Comparison of ENCODE assay signal across 10 mouse cellular contexts in the genomic region with DNA sequence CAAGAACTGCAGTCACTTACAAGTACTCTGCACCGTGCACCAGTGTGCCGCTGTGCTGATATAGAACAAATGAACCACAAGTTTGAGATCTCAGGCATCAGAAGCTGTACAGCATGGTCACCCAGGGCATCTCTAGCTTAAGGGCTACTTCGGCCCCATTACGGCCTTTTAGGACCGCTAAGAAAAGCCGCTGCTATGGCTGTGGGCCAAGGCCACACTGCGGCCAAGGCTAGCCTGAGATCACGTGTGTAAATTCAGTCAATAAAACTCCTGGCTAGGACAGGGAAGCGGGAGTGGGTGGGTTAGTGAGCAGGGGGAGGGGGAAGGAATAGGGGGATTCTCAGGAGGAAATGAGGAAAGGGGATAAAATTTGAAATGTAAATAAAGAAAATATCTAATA. TPM values are rescaled to one million over a fixed set of nuclear protein-coding genes. Genes with fewer than 3 reads are reported as not detected.
A peak's percentile ranks its signal among the peaks of the same experiment; 100 is the strongest.
DNase-seq lines count a peak whose midpoint lies in the region; ATAC-seq and TF ChIP-seq lines count a peak whose summit lies in the region.
"Had no signal": no experiment of that assay in that cellular context is flagged by ENCODE, and none has a peak within 500 bp of the region (broad histone marks: within the 10 kb centered on the region; RNA-seq: fewer than 3 reads in every experiment).

No protein-coding gene starts in this region.

- no peak overlapping the region for H3K4me3 ChIP-seq in midbrain, postnatal 0 days (ENCODE audit: low read depth, low read length)
- H3K4me3 ChIP-seq in midbrain, embryonic 16.5 days (ENCODE audit: low read depth, low read length) = no peak overlapping the region
- H3K4me3 ChIP-seq: left cerebral cortex, adult 2 months had no signal

- no peak overlapping the region for H3K27ac ChIP-seq in midbrain, postnatal 0 days (ENCODE audit: low read depth, low read length)
- H3K27ac ChIP-seq in midbrain, embryonic 16.5 days (ENCODE audit: low read length) = no peak overlapping the region
- H3K27ac ChIP-seq: left cerebral cortex, adult 2 months had no signal

- H3K27me3 ChIP-seq in midbrain, postnatal 0 days (ENCODE audit: insufficient read depth, low read length) = no peaks in the 10 kb centered on the region
- H3K27me3 ChIP-seq in midbrain, embryonic 16.5 days (ENCODE audit: control insufficient read depth, insufficient read depth, low read depth, low read length) = no peaks in the 10 kb centered on the region

- TF ChIP-seq CTCF in midbrain, postnatal 0 days (IDR thresholded peaks at IDR 0.05) = no peak

- ATAC-seq in midbrain, postnatal 0 days (ENCODE audit: low FRiP score) = no peak
- ATAC-seq in midbrain, embryonic 16.5 days = no peak

- DNase-seq in midbrain, postnatal 0 days (ENCODE audit: low spot score) = peak; percentile 40
- DNase-seq in cerebellum, adult 11-12 months = peak; percentile 33
- peak; percentile 14 for DNase-seq in gastrocnemius, postnatal 25 days
- peak; percentile 41 for DNase-seq in skeletal muscle tissue, adult 2 months (ENCODE audit: low read depth, low spot score)
- no peak for DNase-seq in retina, postnatal 1 day
- no peak for DNase-seq in spleen, postnatal 36 days (ENCODE audit: low spot score in 2 of 2)

- H3K9me3 ChIP-seq in midbrain, postnatal 0 days (ENCODE audit: low read length) = no peaks in the 10 kb centered on the region
- H3K9me3 ChIP-seq in midbrain, embryonic 16.5 days (replicated peaks; ENCODE audit: control insufficient read depth, low read length, poor library complexity, severe bottlenecking) = no peaks in the 10 kb centered on the region

- no peaks in the 10 kb centered on the region for H3K36me3 ChIP-seq in midbrain, postnatal 0 days (ENCODE audit: insufficient read depth, low read length)
- H3K36me3 ChIP-seq in midbrain, embryonic 16.5 days (ENCODE audit: control insufficient read depth, insufficient read depth, low read length) = no peaks in the 10 kb centered on the region

- no peak overlapping the region for H3K9ac ChIP-seq in midbrain, postnatal 0 days (replicated peaks; ENCODE audit: low read length, poor library complexity, severe bottlenecking)
- no peak overlapping the region for H3K9ac ChIP-seq in midbrain, embryonic 16.5 days (ENCODE audit: low read depth, low read length)

- H3K4me1 ChIP-seq in midbrain, postnatal 0 days (ENCODE audit: insufficient read depth, low read length) = no peaks in the 10 kb centered on the region
- H3K4me1 ChIP-seq in midbrain, embryonic 16.5 days (ENCODE audit: control insufficient read depth, insufficient read depth, low read length) = no peaks in the 10 kb centered on the region

- no peak overlapping the region for H3K4me2 ChIP-seq in midbrain, postnatal 0 days (ENCODE audit: low read depth, low read length, poor library complexity, severe bottlenecking)
- no peak overlapping the region for H3K4me2 ChIP-seq in midbrain, embryonic 16.5 days (ENCODE audit: low read length)

- 81% methylated on average over 9 of the region's 9 CpGs for WGBS in midbrain, postnatal 0 days
- WGBS in midbrain, embryonic 16.5 days = 89% methylated on average over 9 of the region's 9 CpGs

RNA-seq across cellular contexts. Expression of a gene that starts 50.9 kb away (rescaled TPM):
- 0.22 and 0.47 TPM in 2 replicates for total RNA-seq in midbrain, postnatal 0 days (2014; rRNA removed)
- 0.15 and 0.38 TPM in 2 replicates for polyA plus RNA-seq in midbrain, postnatal 0 days (2015; fragmentation: Nextera tagmentation; extraction: Ambion mirVana)
- 0.23 and 0.30 TPM in 2 replicates for polyA plus RNA-seq in midbrain, embryonic 16.5 days (2015; fragmentation: Nextera tagmentation; extraction: Ambion mirVana)
- not detected for total RNA-seq in gastrocnemius, postnatal 25 days (2021)
- total RNA-seq: hematopoietic stem cell, adult 5-6 weeks had no signal

RNA-seq across cellular contexts. Expression of a gene that starts 51.9 kb away (rescaled TPM):
- total RNA-seq in midbrain, postnatal 0 days (2014; rRNA removed) = not detected in 2 replicates
- polyA plus RNA-seq in midbrain, postnatal 0 days (2015; fragmentation: Nextera tagmentation; extraction: Ambion mirVana) = not detected in 2 replicates
- polyA plus RNA-seq in midbrain, embryonic 16.5 days (2015; fragmentation: Nextera tagmentation; extraction: Ambion mirVana) = not detected in 2 replicates
- not detected for total RNA-seq in gastrocnemius, postnatal 25 days (2021)
- total RNA-seq: left cerebral cortex, adult 2 months had no signal
- polyA plus RNA-seq: forebrain, embryonic 11.5 days had no signal

Comparison
In these comparisons a context has a peak if more than half of its experiments do, and no peak if none do; other contexts are left out.
1. DNase-seq: peak in midbrain, postnatal 0 days (single experiment), cerebellum, adult 11-12 months (single experiment), gastrocnemius, postnatal 25 days (single experiment) and skeletal muscle tissue, adult 2 months (single experiment); none in retina, postnatal 1 day (single experiment) and spleen, postnatal 36 days (0 of 2).